Mouse (Mus musculus) intestine, embryonic 14.5 days (tissue): Measurements from ENCODE around the gene C2cd4a. TPM values are rescaled to one million over a fixed set of nuclear protein-coding genes. Genes with fewer than 3 reads are reported as not detected.
A peak's percentile ranks its signal among the peaks of the same experiment; 100 is the strongest.

ENCODE experiments used
- ATAC-seq: fragments of 200-750 bp; cut with Nextera tagmentation; replicated peaks from 2 replicates; pipeline ENCODE4 v1.8.0; 2017; ENCODE audit warnings: low read depth, moderate number of reproducible peaks, moderate TSS enrichment, moderate library complexity; ENCODE audit not compliant: low FRiP score, low TSS enrichment
- DNase-seq: peaks from one replicate; pipeline ENCODE4 v3.0.0-alpha.2; 2018; ENCODE audit warnings: low spot score
- H3K27ac ChIP-seq: fragments of 300-500 bp; sonication (generic); 2 replicates; pipeline ENCODE4 v1.5.1; 2014; ENCODE audit warnings: low read depth, mild to moderate bottlenecking, control low read depth
- H3K27me3 ChIP-seq: fragments of 300-500 bp; sonication (generic); replicated peaks from 2 replicates; pipeline ENCODE4 v1.6.1; 2014; ENCODE audit warnings: low read length, control low read depth; ENCODE audit not compliant: control insufficient read depth, insufficient read depth
- H3K36me3 ChIP-seq: fragments of 300-500 bp; sonication (generic); 2 replicates; pipeline ENCODE4 v1.6.1; 2014; ENCODE audit warnings: low read length, control low read depth; ENCODE audit not compliant: control insufficient read depth, insufficient read depth
- H3K4me1 ChIP-seq: fragments of 300-500 bp; sonication (generic); replicated peaks from 2 replicates; pipeline ENCODE4 v1.6.1; 2014; ENCODE audit warnings: low read length, control low read depth, mixed read lengths; ENCODE audit not compliant: control insufficient read depth, insufficient read depth
- H3K4me2 ChIP-seq: fragments of 300-500 bp; sonication (generic); 2 replicates; pipeline ENCODE4 v1.6.1; 2014; ENCODE audit warnings: low read length
- H3K4me3 ChIP-seq: fragments of 300-500 bp; sonication (generic); 2 replicates; pipeline ENCODE4 v1.5.1; 2014; ENCODE audit warnings: low read depth, low read length, control low read depth, mixed read lengths
- H3K9ac ChIP-seq: fragments of 300-500 bp; sonication (generic); 2 replicates; pipeline ENCODE4 v1.6.1; 2014; ENCODE audit warnings: mild to moderate bottlenecking, low read length
- H3K9me3 ChIP-seq: fragments of 300-500 bp; sonication (generic); 2 replicates; pipeline ENCODE4 v1.6.1; 2016; ENCODE audit warnings: low read length, control low read depth; ENCODE audit not compliant: control insufficient read depth
- WGBS: fragments of 180-500 bp; shearing (Covaris S2); extraction: QIAGEN DNeasy Blood & Tissue Kit; methylation state at CpG from one replicate; pipeline ENCODE4 v1.1.7; 2014; 5-methylcytosine and 5-hydroxymethylcytosine counted together
- polyA plus RNA-seq: library from polyadenylated mRNA; unstranded; fragments of >200 nt; fragmentation: Nextera tagmentation; extraction: Ambion mirVana; gene quantifications from 2 replicates; pipeline ENCODE4 v1.2.1, GENCODE M21; 2014

The C2cd4a gene
- polyA plus RNA-seq, 1 experiment from 2014 or later = 1.6 TPM

DNA sequence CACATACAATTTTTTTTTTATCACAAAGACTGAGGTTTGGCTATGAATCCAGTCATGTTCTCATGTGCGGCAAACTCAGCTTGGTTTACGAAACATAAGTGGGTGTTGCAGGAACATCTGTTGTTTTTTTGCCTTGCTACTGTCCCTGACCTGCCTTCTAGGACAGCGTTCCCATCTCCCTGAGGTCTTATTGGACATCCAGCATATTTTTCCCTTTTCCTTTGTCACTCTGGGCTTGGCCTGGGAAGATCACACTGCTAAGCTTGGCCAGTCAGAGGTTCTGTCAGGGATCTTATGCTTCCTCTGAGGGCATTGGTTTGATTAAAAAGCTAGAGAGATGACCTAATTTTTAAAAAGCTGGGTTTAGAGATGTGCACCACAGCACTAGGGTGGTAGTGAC, 21.0 kb downstream of the C2cd4a start:
- WGBS = 77% methylated on average over 3 of the region's 3 CpGs
- H3K4me1 ChIP-seq = peaks cover 7% of the 10 kb centered on the region; the same call in 1 of the 2 replicates
- H3K36me3 ChIP-seq = no peaks in the 10 kb centered on the region
- no peak for DNase-seq
- no peak overlapping the region for H3K9ac ChIP-seq
- H3K9me3 ChIP-seq = no peaks in the 10 kb centered on the region
- H3K27me3 ChIP-seq = no peaks in the 10 kb centered on the region
- ATAC-seq = no peak
- H3K27ac ChIP-seq = no peak overlapping the region
- H3K4me3 ChIP-seq = no peak overlapping the region
- H3K4me2 ChIP-seq = no peak overlapping the region

- Histone ChIP-seq H3K27me3 (no peaks in the 10 kb centered on the region), H3K9ac (no peak overlapping the region), H3K9me3 (no peaks in the 10 kb centered on the region), H3K36me3 (no peaks in the 10 kb centered on the region), H3K4me3 (no peak overlapping the region), H3K27ac (no peak overlapping the region), H3K4me2 (no peak overlapping the region), H3K4me1 (peaks cover 7% of the 10 kb centered on the region; the same call in 1 of the 2 replicates)
- ATAC-seq = no peak
- 64% methylated on average over 6 of the region's 6 CpGs for WGBS
- DNase-seq = no peak
Measured at GRCm38 (mm10) chr9:67810527-67810926, 21.6 kb downstream of the C2cd4a start.

DNA sequence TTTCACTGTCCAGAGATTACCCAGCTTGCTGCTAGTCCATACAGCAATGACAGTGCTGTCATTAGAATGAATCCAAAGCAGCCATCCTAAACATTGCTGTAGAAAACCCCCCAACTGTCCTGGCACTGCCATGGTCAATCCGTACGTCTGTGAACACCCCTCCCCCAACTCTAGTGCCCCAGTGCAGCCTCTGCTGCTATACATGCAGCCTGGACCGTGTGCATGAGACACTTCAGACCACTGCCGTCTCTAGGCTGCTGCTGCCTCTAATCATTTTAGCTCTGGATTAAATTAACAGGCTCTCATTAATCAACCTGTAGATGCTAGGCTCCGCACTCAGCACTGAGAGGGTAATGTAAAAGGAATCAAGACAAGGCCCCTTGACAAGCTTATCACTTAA, 25.1 kb downstream of the C2cd4a start:
- Histone ChIP-seq H3K27ac (no peak overlapping the region), H3K4me3 (no peak overlapping the region), H3K36me3 (no peaks in the 10 kb centered on the region), H3K4me1 (no peaks in the 10 kb centered on the region), H3K9me3 (no peaks in the 10 kb centered on the region), H3K27me3 (no peaks in the 10 kb centered on the region), H3K4me2 (no peak overlapping the region), H3K9ac (no peak overlapping the region)
- WGBS = 44% methylated on average over 5 of the region's 5 CpGs
- ATAC-seq (no peak), DNase-seq (no peak)

- Histone ChIP-seq H3K36me3 (no peaks in the 10 kb centered on the region), H3K27ac (no peak overlapping the region), H3K27me3 (no peaks in the 10 kb centered on the region), H3K9me3 (no peaks in the 10 kb centered on the region), H3K4me1 (no peaks in the 10 kb centered on the region), H3K4me2 (no peak overlapping the region), H3K9ac (no peak overlapping the region), H3K4me3 (no peak overlapping the region)
- ATAC-seq (no peak), DNase-seq (peak; percentile 62)
- 41% methylated on average over 6 of the region's 6 CpGs for WGBS
Measured at GRCm38 (mm10) chr9:67802241-67802640, 29.9 kb downstream of the C2cd4a start.

DNA sequence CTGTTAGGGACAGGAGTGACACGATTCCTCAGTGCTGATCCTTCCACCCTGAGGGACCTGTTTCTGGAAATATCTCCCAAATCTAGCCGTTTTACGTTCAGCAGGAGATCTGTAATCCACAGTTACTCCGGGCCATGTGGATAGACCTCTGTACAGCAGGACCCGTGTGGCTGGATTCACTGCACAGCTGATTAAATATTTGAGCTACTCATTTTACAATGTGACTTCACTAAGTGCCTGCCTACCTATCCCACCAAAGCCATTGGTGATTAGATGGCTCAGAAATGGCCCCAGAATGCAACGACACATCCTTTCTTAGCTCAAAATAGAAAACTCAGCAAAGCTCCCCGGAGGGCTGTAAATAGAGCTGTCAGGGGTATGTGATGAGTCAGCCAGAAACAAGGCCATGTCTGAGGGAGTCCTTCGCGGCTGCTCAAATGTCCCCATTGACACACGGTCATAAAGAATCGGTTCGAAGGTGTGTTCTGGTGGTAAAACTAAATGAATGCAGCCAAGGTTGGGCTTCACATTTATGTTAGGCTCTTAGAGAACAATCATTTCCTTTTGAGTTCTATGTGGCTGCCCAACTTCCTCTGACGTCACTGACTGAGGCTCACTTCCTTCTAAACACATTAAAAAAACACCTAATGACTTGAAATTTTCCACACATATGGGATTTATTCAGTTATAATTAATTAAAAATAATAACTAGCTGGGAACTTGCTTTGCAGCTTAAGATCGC, 32.9 kb downstream of the C2cd4a start:
- no peaks in the 10 kb centered on the region for H3K9me3 ChIP-seq
- H3K4me1 ChIP-seq = no peaks in the 10 kb centered on the region
- ATAC-seq (peak; percentile 67), DNase-seq (no peak)
- H3K27me3 ChIP-seq = no peaks in the 10 kb centered on the region
- H3K4me2 ChIP-seq = no peak overlapping the region
- H3K4me3 ChIP-seq = no peak overlapping the region
- no peak overlapping the region for H3K27ac ChIP-seq
- 56% methylated on average over 14 of the region's 14 CpGs for WGBS
- no peak overlapping the region for H3K9ac ChIP-seq
- H3K36me3 ChIP-seq = no peaks in the 10 kb centered on the region

DNA sequence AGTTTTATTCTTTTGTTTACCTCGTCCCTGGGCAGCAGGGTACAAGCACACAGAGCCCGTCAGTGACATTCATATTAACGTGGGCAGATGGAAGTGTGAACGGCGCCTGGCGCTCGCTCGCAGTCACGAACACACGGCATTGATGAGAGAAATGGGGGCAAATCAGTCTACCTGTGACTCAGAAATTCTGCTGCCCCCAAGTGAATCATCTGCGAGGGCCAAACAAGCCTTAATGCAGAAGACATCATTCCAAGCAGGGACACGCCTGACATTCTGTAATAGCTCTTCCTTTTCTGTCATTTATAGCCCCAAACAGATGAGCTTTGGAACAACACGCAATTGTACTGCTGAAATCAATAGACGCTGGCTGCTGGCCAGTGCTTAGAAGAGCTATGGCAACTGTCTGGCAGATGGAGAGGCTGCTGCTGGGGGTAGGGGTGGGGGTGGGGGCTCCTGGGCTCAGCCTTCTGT, 36.9 kb downstream of the C2cd4a start:
- WGBS = 61% methylated on average over 14 of the region's 14 CpGs
- no peaks in the 10 kb centered on the region for H3K4me1 ChIP-seq
- H3K36me3 ChIP-seq = no peaks in the 10 kb centered on the region
- DNase-seq (peak; percentile 57), ATAC-seq (no peak)
- no peaks in the 10 kb centered on the region for H3K27me3 ChIP-seq
- H3K9me3 ChIP-seq = no peaks in the 10 kb centered on the region
- H3K4me2 ChIP-seq = no peak overlapping the region
- H3K4me3 ChIP-seq = no peak overlapping the region
- no peak overlapping the region for H3K9ac ChIP-seq
- no peak overlapping the region for H3K27ac ChIP-seq

- no peak overlapping the region for H3K4me3 ChIP-seq
- 90% methylated on average over 4 of the region's 4 CpGs for WGBS
- DNase-seq = no peak
- H3K36me3 ChIP-seq = no peaks in the 10 kb centered on the region
- ATAC-seq = no peak
- no peak overlapping the region for H3K9ac ChIP-seq
- H3K27ac ChIP-seq = no peak overlapping the region
- no peaks in the 10 kb centered on the region for H3K4me1 ChIP-seq
- no peak overlapping the region for H3K4me2 ChIP-seq
- no peaks in the 10 kb centered on the region for H3K9me3 ChIP-seq
- no peaks in the 10 kb centered on the region for H3K27me3 ChIP-seq
Measured at GRCm38 (mm10) chr9:67794668-67795067, 37.5 kb downstream of the C2cd4a start.

- Histone ChIP-seq H3K9me3 (no peaks in the 10 kb centered on the region), H3K27ac (no peak overlapping the region), H3K4me1 (no peaks in the 10 kb centered on the region), H3K27me3 (no peaks in the 10 kb centered on the region), H3K4me3 (no peak overlapping the region), H3K36me3 (no peaks in the 10 kb centered on the region), H3K4me2 (no peak overlapping the region), H3K9ac (no peak overlapping the region)
- DNase-seq = no peak
- WGBS = 100% methylated on average over 1 of the region's 1 CpGs
- no peak for ATAC-seq
Measured at GRCm38 (mm10) chr9:67794216-67794615, 37.9 kb downstream of the C2cd4a start.

DNA sequence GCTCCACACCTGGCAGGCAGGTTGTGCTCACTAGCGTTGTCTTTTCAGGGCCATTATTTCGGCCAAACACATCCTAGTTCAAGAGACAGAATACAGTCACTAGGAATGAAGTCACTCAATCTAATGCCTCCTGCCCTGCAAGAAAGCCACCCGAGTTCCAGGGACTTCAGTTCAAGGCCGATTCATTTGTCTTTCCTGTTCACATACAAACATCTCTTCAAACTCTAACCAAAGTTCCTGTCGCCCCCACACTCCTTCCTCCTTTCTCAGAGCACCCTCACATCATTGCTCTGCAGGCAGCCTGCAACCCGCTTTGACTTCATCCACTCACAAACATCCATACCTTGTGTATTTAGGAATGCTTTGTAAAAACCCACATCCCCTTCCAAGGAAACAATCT, 38.6 kb downstream of the C2cd4a start:
- Histone ChIP-seq H3K9ac (no peak overlapping the region), H3K27me3 (no peaks in the 10 kb centered on the region), H3K27ac (no peak overlapping the region), H3K36me3 (no peaks in the 10 kb centered on the region), H3K4me3 (no peak overlapping the region), H3K9me3 (no peaks in the 10 kb centered on the region), H3K4me1 (no peaks in the 10 kb centered on the region), H3K4me2 (no peak overlapping the region)
- DNase-seq (no peak), ATAC-seq (no peak)
- 69% methylated on average over 6 of the region's 6 CpGs for WGBS
